Mouse (Mus musculus) ZHBTc4 (cell line): ENCODE data around the gene Bgn.

ENCODE experiments used
- DNase-seq: peaks from one replicate; pipeline ENCODE4 v3.0.0-alpha.2; 2011; ENCODE audit warnings: low read depth, low spot score

The Bgn gene

GRCm38 (mm10) chrX:73490186-73490585 is 6.8 kb downstream of the Bgn start:
- no peak for DNase-seq

GRCm38 (mm10) chrX:73490804-73491203 is 7.4 kb downstream of the Bgn start:
- no peak for DNase-seq

DNA sequence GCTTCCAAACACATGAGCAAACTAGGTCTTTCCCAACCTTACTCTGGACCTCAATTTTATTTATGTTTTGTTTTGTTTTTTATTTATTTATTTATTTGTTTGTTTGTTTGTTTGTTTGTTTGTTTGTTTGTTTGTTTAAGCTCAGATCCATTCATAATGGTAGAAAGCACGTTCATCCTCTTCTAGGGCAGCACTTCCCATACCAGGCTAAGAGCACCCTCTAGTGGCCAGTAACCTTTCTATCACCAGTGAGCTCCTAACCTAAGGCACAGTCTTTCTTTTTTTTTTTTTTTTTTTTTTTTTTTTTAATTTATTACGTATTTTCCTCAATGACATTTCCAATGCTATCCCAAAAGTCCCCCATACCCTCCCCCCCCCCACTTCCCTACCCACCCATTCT is 10.2 kb downstream of the Bgn start:
- DNase-seq = peak; percentile 67

DNA sequence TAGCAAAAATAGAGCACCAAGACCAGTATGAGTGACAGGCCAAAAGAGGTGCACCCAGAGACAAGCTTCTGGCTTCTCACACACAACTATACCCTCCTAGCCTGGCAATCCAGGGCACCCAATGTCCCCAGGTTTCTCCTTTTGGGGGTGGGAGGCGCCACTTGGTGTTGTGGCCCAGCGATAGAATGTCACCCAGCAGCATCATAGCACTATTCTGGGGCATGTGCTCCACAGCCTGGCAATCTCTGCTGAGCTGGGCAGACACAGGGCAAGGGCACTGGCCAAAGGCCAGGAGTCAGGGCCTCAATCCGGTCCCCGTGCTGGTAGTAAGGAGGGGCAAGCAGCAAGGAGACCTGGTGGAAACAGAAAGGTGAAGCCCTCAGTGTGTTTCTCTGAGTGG is 13.3 kb downstream of the Bgn start:
- DNase-seq = no peak

DNA sequence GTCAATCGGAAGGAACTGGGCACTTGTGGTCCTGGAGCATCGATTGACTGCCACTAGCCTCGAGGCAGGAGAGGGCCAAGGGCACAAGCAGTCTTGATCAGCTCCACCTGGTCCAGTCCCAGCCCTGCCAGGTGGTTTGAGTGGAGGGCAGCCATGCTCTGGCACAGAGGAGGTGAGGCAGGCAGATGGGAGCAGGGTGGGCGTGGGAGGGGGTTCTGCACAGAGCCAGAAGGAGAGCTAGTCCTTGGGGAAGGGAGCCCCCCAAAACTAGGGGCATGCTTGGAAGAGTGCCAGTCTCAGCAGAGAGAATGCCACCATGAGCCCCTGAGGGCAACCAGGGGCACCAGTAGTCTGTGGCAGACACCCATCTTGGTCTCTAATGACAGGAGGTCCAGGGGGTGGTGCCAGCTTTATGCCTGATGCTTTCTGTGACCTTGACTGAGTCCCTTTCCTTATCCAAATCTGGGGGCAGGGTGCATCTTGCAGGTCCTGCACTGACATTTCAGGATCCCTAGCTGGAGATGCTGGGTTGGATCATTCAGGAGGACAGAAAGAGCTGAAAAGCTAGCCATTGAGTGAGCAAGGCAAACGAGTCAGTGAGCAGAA is 21.8 kb downstream of the Bgn start:
- DNase-seq = no peak

- no peak for DNase-seq
Measured at GRCm38 (mm10) chrX:73506577-73506976, 23.2 kb downstream of the Bgn start.

- DNase-seq = no peak
Measured at GRCm38 (mm10) chrX:73509209-73509608, 25.8 kb downstream of the Bgn start.

DNA sequence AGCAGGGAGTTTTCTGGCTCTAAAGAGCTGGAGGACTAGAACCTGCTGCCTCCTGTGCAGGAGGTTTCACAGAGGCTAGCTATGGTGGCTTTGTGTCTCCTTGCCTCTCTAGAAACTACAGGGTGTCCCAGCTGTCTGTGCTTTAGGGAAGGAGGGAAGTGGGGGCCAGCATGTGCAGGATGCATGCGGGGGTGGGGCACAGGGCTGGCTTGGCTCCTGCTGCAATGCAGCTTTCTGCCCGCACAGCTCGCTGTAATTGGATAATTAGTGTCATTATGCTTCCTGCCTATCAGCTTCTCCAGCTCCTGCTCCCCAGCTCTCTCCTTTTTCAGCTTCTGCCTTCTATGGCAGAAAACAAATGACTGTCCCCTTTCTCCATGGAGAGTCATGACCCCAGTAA is 29.5 kb downstream of the Bgn start:
- DNase-seq = no peak

GRCm38 (mm10) chrX:73516556-73516955 is 33.2 kb downstream of the Bgn start:
- DNase-seq = no peak

GRCm38 (mm10) chrX:73517060-73517600 is 33.7 kb downstream of the Bgn start:
- DNase-seq = no peak

DNA sequence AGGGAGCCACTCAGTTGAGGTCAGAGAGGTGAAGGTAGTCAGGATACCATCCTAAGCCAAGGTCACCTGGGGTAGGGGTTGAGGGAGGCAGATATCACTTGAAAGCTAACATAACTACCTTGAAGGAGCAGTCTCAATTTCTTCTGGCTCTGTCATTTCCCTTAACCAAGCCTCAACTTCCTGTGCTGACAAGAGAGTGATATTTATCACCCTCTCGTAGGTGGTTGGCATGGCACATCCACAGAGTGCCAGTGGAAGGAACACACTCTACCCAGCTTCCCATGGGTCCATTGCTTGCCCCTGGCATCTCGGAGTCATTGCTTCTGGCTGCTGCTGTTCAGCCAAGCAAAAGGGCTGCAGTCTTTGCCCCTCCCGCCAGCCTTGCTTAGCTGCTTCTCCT is 37.3 kb downstream of the Bgn start:
- no peak for DNase-seq

GRCm38 (mm10) chrX:73524318-73525222 is 41.2 kb downstream of the Bgn start:
- no peak for DNase-seq

DNA sequence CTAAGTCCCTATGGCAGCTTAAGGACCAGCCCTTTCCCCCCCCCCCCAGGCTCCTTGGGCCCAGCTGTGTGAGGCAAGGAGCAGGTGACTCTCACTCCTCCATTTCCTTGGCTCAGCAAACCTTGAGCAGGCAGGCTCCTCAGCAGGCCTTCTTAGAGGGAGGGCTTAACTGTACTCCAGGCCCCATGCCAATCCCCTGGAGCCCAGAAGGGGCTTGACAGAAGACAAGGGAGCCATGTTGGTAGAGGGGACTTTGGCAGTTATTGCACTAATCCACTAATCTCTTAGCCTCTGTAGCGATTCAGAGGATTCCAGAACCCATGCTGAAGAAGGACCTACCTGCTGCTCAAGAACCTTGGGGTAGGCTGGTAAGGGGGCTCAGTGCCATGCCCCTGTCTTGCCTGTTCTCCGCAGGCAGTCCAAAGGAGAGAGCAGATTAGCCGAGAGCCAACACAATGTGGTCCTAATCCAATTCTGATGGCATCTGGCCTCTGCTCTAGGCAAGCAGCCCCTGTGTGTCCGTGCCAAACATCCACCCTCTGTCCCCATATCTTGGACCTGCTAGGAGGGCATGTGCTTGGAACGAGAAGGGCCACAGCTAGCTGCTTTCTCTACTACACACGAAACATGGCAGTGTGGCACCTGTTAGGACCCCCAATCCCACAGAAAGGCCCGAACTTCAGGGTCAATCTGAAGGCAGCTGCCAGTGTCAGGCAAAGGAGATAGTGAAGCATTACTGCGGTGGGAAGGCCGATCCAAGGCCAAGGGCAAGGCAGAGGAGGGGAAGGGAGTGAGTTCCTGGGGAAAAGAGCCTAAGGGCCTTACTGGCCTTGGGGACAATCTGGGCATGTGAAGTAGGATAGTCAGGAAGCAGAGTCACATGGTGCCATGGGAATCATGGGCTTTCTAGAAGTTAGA is 42.1 kb downstream of the Bgn start:
- no peak for DNase-seq

GRCm38 (mm10) chrX:73526410-73526887 is 43.0 kb downstream of the Bgn start:
- DNase-seq = peak; percentile 15

- DNase-seq = no peak
Measured at GRCm38 (mm10) chrX:73537875-73538274, 54.5 kb downstream of the Bgn start.

GRCm38 (mm10) chrX:73543340-73543739 is 59.9 kb downstream of the Bgn start:
- DNase-seq = no peak
